Mouse (Mus musculus): Measurements from ENCODE around the gene Obsl1. TPM values are rescaled to one million over a fixed set of nuclear protein-coding genes. Genes with fewer than 3 reads are reported as not detected.

The Obsl1 gene
- polyA plus RNA-seq, 1 experiment from 2014 or later, result 85.1 TPM

Other genes with a start within 250 kb of the Obsl1 start
- gene Ptprn, start 241.9 kb downstream of the Obsl1 start, polyA plus RNA-seq (2015; fragmentation: Nextera tagmentation; extraction: Ambion mirVana), result 0.23 and 0.24 TPM in 2 replicates
- gene Resp18, start 228.0 kb downstream of the Obsl1 start, polyA plus RNA-seq (2015; fragmentation: Nextera tagmentation; extraction: Ambion mirVana), result not detected in 2 replicates
- gene Dnpep, start 188.5 kb downstream of the Obsl1 start, polyA plus RNA-seq (2015; fragmentation: Nextera tagmentation; extraction: Ambion mirVana), result 116 and 117 TPM in 2 replicates
- 52.1 and 56.1 TPM in 2 replicates for gene Des, start 146.1 kb downstream of the Obsl1 start, polyA plus RNA-seq (2015; fragmentation: Nextera tagmentation; extraction: Ambion mirVana)
- gene Speg, start 131.2 kb downstream of the Obsl1 start, polyA plus RNA-seq (2015; fragmentation: Nextera tagmentation; extraction: Ambion mirVana), result 20.7 and 21.3 TPM in 2 replicates
- gene Gmppa, start 70.5 kb downstream of the Obsl1 start, polyA plus RNA-seq (2015; fragmentation: Nextera tagmentation; extraction: Ambion mirVana), result 70.1 and 71.8 TPM in 2 replicates
- gene Asic4, start 56.0 kb downstream of the Obsl1 start, polyA plus RNA-seq (2015; fragmentation: Nextera tagmentation; extraction: Ambion mirVana), result 0.65 and 0.80 TPM in 2 replicates
- gene Chpf, start 27.1 kb downstream of the Obsl1 start, polyA plus RNA-seq (2015; fragmentation: Nextera tagmentation; extraction: Ambion mirVana), result 37.5 and 37.7 TPM in 2 replicates
- gene Tmem198, start 26.9 kb downstream of the Obsl1 start, polyA plus RNA-seq (2015; fragmentation: Nextera tagmentation; extraction: Ambion mirVana), result 0.83 and 0.97 TPM in 2 replicates
- 14.2 and 14.3 TPM in 2 replicates for gene Inha, start 625 bp upstream of the Obsl1 start, polyA plus RNA-seq (2015; fragmentation: Nextera tagmentation; extraction: Ambion mirVana)
- 23.4 and 25.5 TPM in 2 replicates for gene Stk11ip, start 15.1 kb upstream of the Obsl1 start, polyA plus RNA-seq (2015; fragmentation: Nextera tagmentation; extraction: Ambion mirVana)
- 34.3 and 37.7 TPM in 2 replicates for gene Slc4a3, start 39.8 kb upstream of the Obsl1 start, polyA plus RNA-seq (2015; fragmentation: Nextera tagmentation; extraction: Ambion mirVana)